Mouse (Mus musculus): Measurements from ENCODE around the gene Gm5751. TPM values are rescaled to one million over a fixed set of nuclear protein-coding genes. Genes with fewer than 3 reads are reported as not detected.
A peak's percentile ranks its signal among the peaks of the same experiment; 100 is the strongest.
"Not testable (repeated sequence)": the region's sequence is repeated elsewhere in the genome, so short reads cannot be mapped to it uniquely, and the experiment has no call there.

Gm5751 gene
- total RNA-seq (2021): not detected
- long read RNA-seq, experiment 1: 0 reads
- long read RNA-seq, experiment 2: 0 reads

- DNase-seq: not testable (repeated sequence)
These were observed at the start of gene Gm5751 for GRCm38 (mm10) chrX:8873953-8874352. Gene Gm5751, plus strand, starts transcription at chrX:8874253.

- DNase-seq: peak; percentile 67
These were observed 42.0 kb upstream of the Gm5751 start for GRCm38 (mm10) chrX:8832043-8832442.

GRCm38 (mm10) chrX:8843694-8844093 is 30.4 kb upstream of the Gm5751 start, which contains the start of gene Gm6592:
Gene Gm6592, plus strand, starts transcription at chrX:8843994.
- DNase-seq: no peak

GRCm38 (mm10) chrX:8852486-8852885 is 21.6 kb upstream of the Gm5751 start:
- DNase-seq: no peak

GRCm38 (mm10) chrX:8864331-8864730 is 9.7 kb upstream of the Gm5751 start:
- DNase-seq: peak; percentile 79

GRCm38 (mm10) chrX:8884336-8884735 is 10.3 kb downstream of the Gm5751 start:
- DNase-seq: no peak

GRCm38 (mm10) chrX:8891975-8892342 is 17.9 kb downstream of the Gm5751 start:
- DNase-seq: no peak

- peak; percentile 85 for DNase-seq
These were observed 18.5 kb downstream of the Gm5751 start, which contains the start of gene B630019K06Rik for GRCm38 (mm10) chrX:8892343-8893155. Gene B630019K06Rik, plus strand, starts transcription at chrX:8892382.

GRCm38 (mm10) chrX:8893182-8893651 is 19.2 kb downstream of the Gm5751 start:
- peak; percentile 27 for DNase-seq

- no peak for DNase-seq
These were observed 26.8 kb downstream of the Gm5751 start for GRCm38 (mm10) chrX:8900823-8901222.

- peak; percentile 3 for DNase-seq
These were observed 27.9 kb downstream of the Gm5751 start for GRCm38 (mm10) chrX:8901906-8902472.

GRCm38 (mm10) chrX:8921080-8921479 is 47.0 kb downstream of the Gm5751 start:
- no peak for DNase-seq

- DNase-seq: peak; percentile 31
These were observed 48.0 kb downstream of the Gm5751 start for GRCm38 (mm10) chrX:8921813-8922607.

- DNase-seq: no peak
These were observed 53.3 kb downstream of the Gm5751 start for GRCm38 (mm10) chrX:8927308-8927707.

Other genes with a start within 250 kb of the Gm5751 start
- gene Ssxb8, start 183.4 kb upstream of the Gm5751 start, total RNA-seq (2021): not detected
- gene Ssx9, start 125.8 kb upstream of the Gm5751 start, total RNA-seq (2021): not detected
- not detected for gene Ssxb5, start 70.6 kb upstream of the Gm5751 start, total RNA-seq (2021)
- gene Gm6592, start 30.3 kb upstream of the Gm5751 start, total RNA-seq (2021): not detected
- gene B630019K06Rik, start 18.1 kb downstream of the Gm5751 start, total RNA-seq (2021): 1 to 10 TPM; 7.7 to 7.8 TPM
- not detected for gene Fthl17b, start 88.7 kb downstream of the Gm5751 start, total RNA-seq (2021)
- not detected for gene Fthl17c, start 102.3 kb downstream of the Gm5751 start, total RNA-seq (2021)
- not detected for gene Fthl17d, start 112.5 kb downstream of the Gm5751 start, total RNA-seq (2021)
- gene Fthl17e, start 159.2 kb downstream of the Gm5751 start, total RNA-seq (2021): not detected
- gene Fthl17f, start 188.8 kb downstream of the Gm5751 start, total RNA-seq (2021): not detected
- not detected for gene 4930402K13Rik, start 230.3 kb downstream of the Gm5751 start, total RNA-seq (2021)

Data from adrenal gland, postnatal 10 days (tissue).